Mouse (Mus musculus) forebrain, embryonic 11.5 days (tissue): ENCODE measurements around the gene Slc17a8. TPM values are rescaled to one million over a fixed set of nuclear protein-coding genes. Genes with fewer than 3 reads are reported as not detected.

Experiments used
- ATAC-seq: fragments of 200-750 bp; cut with Nextera tagmentation; replicated peaks from 2 replicates; pipeline ENCODE4 v1.8.0; 2017; ENCODE audit warnings: moderate TSS enrichment; ENCODE audit not compliant: low FRiP score
- DNase-seq: peaks from one replicate; pipeline ENCODE4 v3.0.0-alpha.2; 2017; ENCODE audit warnings: low spot score
- H3K27ac ChIP-seq: fragments of 300-500 bp; sonication (generic); 2 replicates; pipeline ENCODE4 v1.5.1; 2014; ENCODE audit warnings: low read depth, low read length
- H3K27me3 ChIP-seq: fragments of 300-500 bp; sonication (generic); 2 replicates; pipeline ENCODE4 v1.6.1; 2014; ENCODE audit warnings: mild to moderate bottlenecking, low read length, mixed read lengths; ENCODE audit not compliant: control insufficient read depth, insufficient read depth
- H3K36me3 ChIP-seq: fragments of 300-500 bp; sonication (generic); 2 replicates; pipeline ENCODE4 v1.6.1; 2014; ENCODE audit warnings: mild to moderate bottlenecking, low read length, moderate library complexity, mixed read lengths; ENCODE audit not compliant: control insufficient read depth, insufficient read depth
- H3K4me1 ChIP-seq: fragments of 300-500 bp; sonication (generic); replicated peaks from 2 replicates; pipeline ENCODE4 v1.6.1; 2014; ENCODE audit warnings: low read length, mixed read lengths; ENCODE audit not compliant: control insufficient read depth, insufficient read depth
- H3K4me2 ChIP-seq: fragments of 300-500 bp; sonication (generic); 2 replicates; pipeline ENCODE4 v1.6.1; 2014; ENCODE audit warnings: low read depth, mild to moderate bottlenecking, low read length, moderate library complexity, mixed read lengths; ENCODE audit not compliant: severe bottlenecking
- H3K4me3 ChIP-seq: fragments of 300-500 bp; sonication (generic); 2 replicates; pipeline ENCODE4 v1.5.1; 2014; ENCODE audit warnings: low read depth, low read length
- H3K9ac ChIP-seq: fragments of 300-500 bp; sonication (generic); 2 replicates; pipeline ENCODE4 v1.6.1; 2014; ENCODE audit warnings: low read length
- H3K9me3 ChIP-seq: fragments of 300-500 bp; sonication (generic); 2 replicates; pipeline ENCODE4 v1.6.1; 2016; ENCODE audit warnings: low read length, mixed read lengths; ENCODE audit not compliant: control insufficient read depth
- WGBS: fragments of 180-500 bp; shearing (Covaris S2); extraction: QIAGEN DNeasy Blood & Tissue Kit; methylation state at CpG from one replicate; pipeline ENCODE4 v1.1.7; 2014; 5-methylcytosine and 5-hydroxymethylcytosine counted together
- polyA plus RNA-seq: library from polyadenylated mRNA; unstranded; fragments of >200 nt; fragmentation: Nextera tagmentation; extraction: Ambion mirVana; gene quantifications from 2 replicates; pipeline ENCODE4 v1.2.1, GENCODE M21; 2014

Slc17a8 gene
- polyA plus RNA-seq, 1 experiment from 2014 or later: 0.28 TPM

DNA sequence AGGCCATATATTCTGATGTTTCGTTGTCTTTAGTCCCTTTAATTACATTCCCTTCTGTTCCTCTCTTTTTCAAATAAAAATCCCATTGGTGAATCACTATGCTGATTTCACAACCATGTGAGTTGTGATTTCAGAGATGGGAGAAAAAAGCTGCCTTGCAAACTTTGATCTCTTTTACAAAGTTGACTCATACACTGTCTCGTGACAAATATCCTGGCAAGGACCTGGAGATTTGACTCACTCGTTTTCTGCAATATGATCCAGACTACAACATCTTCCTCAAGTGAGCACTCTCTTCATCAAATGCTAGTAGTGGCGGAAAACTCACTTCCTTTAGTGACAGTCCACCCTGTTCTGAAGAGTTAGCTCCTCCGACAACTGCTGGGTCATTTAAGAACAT is 21.7 kb downstream of the Slc17a8 start:
- DNase-seq (no peak), ATAC-seq (no peak)
- no peak overlapping the region for H3K9ac ChIP-seq
- no peak overlapping the region for H3K27ac ChIP-seq
- H3K36me3 ChIP-seq: no peaks in the 10 kb centered on the region
- H3K27me3 ChIP-seq: no peaks in the 10 kb centered on the region
- H3K4me1 ChIP-seq: no peaks in the 10 kb centered on the region
- WGBS: 88% methylated on average over 5 of the region's 5 CpGs
- no peak overlapping the region for H3K4me2 ChIP-seq
- H3K9me3 ChIP-seq: no peaks in the 10 kb centered on the region
- no peak overlapping the region for H3K4me3 ChIP-seq

DNA sequence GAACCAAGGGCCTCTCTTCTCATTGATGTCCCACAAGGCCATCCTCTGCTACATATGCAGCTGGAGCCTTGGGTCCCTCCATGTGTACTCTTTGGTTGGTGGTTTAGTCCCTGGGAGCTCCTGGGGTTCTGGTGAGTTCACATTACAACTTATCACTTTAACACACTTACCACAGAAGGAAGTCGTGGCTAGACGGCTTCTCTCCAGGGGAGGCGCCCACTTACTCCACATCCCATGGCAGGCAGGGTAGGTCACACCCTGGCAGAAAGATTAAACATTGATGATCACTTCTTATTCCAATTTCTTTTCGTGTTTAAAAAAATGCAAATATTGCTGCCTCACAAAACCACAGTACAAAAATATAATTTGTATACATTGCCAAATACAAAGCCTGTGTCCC is 23.8 kb downstream of the Slc17a8 start:
- DNase-seq (no peak), ATAC-seq (no peak)
- Histone ChIP-seq H3K27ac (no peak overlapping the region), H3K9me3 (no peaks in the 10 kb centered on the region), H3K4me3 (no peak overlapping the region), H3K4me1 (no peaks in the 10 kb centered on the region), H3K9ac (no peak overlapping the region), H3K27me3 (no peaks in the 10 kb centered on the region), H3K4me2 (no peak overlapping the region), H3K36me3 (no peaks in the 10 kb centered on the region)
- 86% methylated on average over 4 of the region's 4 CpGs for WGBS

DNA sequence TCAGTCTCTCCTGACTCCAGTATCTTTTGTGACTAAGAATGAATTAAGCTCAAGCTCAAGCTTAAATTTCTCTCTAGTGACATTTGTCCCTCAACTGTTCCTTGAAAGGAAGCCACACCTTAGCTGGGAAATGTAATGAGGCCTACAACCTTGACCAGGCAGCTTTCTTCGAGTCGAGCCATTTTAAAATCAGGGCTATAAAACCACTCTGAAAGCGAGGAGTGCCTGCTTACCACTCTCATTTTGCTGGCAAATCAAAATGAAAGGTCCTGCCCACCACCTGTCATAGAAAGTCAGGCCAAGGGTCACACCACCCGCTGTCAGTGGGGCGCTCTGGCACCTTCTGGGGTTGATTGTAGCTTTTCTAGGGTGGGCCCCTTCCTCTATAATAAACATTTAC is 25.1 kb downstream of the Slc17a8 start:
- DNase-seq (no peak), ATAC-seq (no peak)
- Histone ChIP-seq H3K27ac (no peak overlapping the region), H3K9me3 (no peaks in the 10 kb centered on the region), H3K4me1 (no peaks in the 10 kb centered on the region), H3K36me3 (no peaks in the 10 kb centered on the region), H3K4me3 (no peak overlapping the region), H3K4me2 (no peak overlapping the region), H3K27me3 (no peaks in the 10 kb centered on the region), H3K9ac (no peak overlapping the region)
- WGBS: 84% methylated on average over 5 of the region's 5 CpGs

DNA sequence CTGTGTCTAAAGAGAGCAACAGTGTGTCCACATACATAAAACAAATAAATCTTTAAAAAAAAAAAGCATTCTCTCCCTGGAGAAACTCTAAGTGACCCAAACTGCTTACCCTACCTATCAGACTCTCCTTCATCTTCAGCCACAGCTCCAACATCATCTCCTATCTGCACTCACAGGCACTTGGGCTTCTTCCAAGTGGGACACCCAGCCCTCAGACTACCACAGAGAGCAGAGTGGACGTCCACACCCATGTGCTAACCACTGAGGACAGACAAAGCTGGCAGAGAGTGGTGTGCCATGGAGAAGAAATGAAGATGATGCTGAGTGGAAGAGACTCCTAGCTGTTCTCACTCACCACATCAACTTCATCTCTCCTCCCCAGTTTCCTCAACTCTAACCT is 25.5 kb downstream of the Slc17a8 start:
- H3K4me2 ChIP-seq: no peak overlapping the region
- ATAC-seq (no peak), DNase-seq (no peak)
- H3K4me3 ChIP-seq: no peak overlapping the region
- no peak overlapping the region for H3K27ac ChIP-seq
- no peaks in the 10 kb centered on the region for H3K4me1 ChIP-seq
- H3K27me3 ChIP-seq: no peaks in the 10 kb centered on the region
- H3K9me3 ChIP-seq: no peaks in the 10 kb centered on the region
- no peaks in the 10 kb centered on the region for H3K36me3 ChIP-seq
- H3K9ac ChIP-seq: no peak overlapping the region
- 71% methylated on average over 1 of the region's 1 CpGs for WGBS

DNA sequence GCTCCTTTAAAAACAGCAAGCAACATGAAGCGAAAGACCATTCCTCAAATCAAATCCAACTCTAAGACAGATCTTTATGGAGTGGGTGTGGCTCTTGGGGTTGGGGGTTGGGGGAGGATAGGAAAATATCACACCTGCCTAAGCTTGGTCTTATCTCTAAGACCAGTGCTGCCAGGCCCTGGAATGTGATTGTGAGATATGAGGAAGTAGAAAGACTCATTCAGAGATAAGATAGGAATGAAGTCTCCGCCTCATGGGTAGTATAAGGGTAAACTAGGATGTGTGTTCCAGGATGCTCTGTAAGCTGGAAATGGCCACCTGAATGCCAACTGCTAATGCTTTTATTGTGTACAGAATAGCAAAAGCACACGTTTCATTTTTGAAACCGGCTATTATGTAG is 26.7 kb downstream of the Slc17a8 start:
- H3K27me3 ChIP-seq: no peaks in the 10 kb centered on the region
- 89% methylated on average over 4 of the region's 4 CpGs for WGBS
- H3K4me1 ChIP-seq: no peaks in the 10 kb centered on the region
- H3K4me3 ChIP-seq: no peak overlapping the region
- DNase-seq (no peak), ATAC-seq (no peak)
- H3K9me3 ChIP-seq: no peaks in the 10 kb centered on the region
- H3K4me2 ChIP-seq: no peak overlapping the region
- H3K9ac ChIP-seq: no peak overlapping the region
- no peaks in the 10 kb centered on the region for H3K36me3 ChIP-seq
- H3K27ac ChIP-seq: no peak overlapping the region

DNA sequence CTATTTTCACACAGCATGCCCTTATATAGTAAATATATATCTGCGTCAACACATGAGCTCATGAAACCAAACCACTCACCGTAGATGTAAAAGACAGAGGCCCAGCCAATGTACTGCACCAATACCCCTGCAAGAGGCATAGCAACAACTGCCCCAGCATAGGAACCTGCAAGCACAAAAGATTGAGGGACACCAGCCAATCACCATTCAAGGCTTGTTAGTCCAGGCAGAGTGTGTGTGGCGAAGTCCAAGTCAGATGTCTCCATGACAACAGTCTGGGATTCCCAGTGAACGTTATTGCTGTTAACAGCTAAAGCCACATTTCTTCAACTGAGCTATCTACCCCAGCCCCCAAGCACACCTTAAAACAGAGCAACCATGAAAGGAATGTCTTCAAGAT is 28.3 kb downstream of the Slc17a8 start:
- Histone ChIP-seq H3K9me3 (no peaks in the 10 kb centered on the region), H3K4me2 (no peak overlapping the region), H3K9ac (no peak overlapping the region), H3K27me3 (no peaks in the 10 kb centered on the region), H3K4me3 (no peak overlapping the region), H3K4me1 (no peaks in the 10 kb centered on the region), H3K27ac (no peak overlapping the region), H3K36me3 (no peaks in the 10 kb centered on the region)
- no peak; the same call in 1 of the 2 replicates for ATAC-seq
- DNase-seq: no peak
- WGBS: 56% methylated on average over 4 of the region's 4 CpGs

DNA sequence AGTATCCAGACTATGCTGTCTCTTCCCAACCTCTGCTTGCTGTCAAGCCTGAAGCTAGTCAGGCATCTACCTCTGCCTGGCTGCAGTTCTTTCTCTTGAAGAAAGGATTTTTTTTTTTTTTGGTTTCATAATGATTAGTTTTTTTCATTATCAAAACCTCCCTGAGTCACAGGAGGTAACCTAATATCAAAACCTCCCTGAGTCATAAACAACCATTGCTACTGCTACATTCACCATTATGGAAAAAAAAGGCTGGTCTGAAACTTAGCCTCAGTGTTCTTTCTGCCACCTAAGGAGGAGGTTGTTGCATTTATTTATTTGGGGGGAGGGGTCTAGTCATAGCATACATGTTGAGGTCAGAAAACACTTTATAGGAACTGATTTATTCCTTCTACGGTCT is 31.2 kb downstream of the Slc17a8 start:
- no peak for ATAC-seq
- H3K4me1 ChIP-seq: no peaks in the 10 kb centered on the region
- no peaks in the 10 kb centered on the region for H3K27me3 ChIP-seq
- no peak overlapping the region for H3K9ac ChIP-seq
- no peaks in the 10 kb centered on the region for H3K36me3 ChIP-seq
- no peaks in the 10 kb centered on the region for H3K9me3 ChIP-seq
- H3K4me2 ChIP-seq: no peak overlapping the region
- no peak for DNase-seq
- H3K27ac ChIP-seq: no peak overlapping the region
- 97% methylated on average over 1 of the region's 1 CpGs for WGBS
- H3K4me3 ChIP-seq: no peak overlapping the region

DNA sequence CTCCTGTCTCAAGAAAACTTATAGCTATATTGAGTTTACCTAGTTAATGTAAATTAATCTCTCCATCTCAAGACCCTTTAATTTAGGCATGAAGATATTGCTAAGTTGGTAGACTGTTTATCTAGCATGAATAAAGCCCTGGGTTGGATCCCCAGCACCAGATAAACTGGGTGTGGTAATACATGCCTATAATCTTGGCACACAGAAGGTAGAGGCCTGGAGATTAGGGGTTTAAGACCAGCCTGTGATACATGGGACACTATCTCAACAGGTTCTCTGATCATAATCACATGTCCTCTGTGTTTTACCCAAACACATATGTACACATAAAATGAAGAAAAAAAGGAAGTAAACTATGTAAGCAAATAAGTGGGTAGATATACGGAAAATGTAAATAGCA is 32.3 kb downstream of the Slc17a8 start:
- ATAC-seq (no peak), DNase-seq (no peak)
- Histone ChIP-seq H3K9ac (no peak overlapping the region), H3K4me2 (no peak overlapping the region), H3K4me3 (no peak overlapping the region), H3K9me3 (no peaks in the 10 kb centered on the region), H3K27me3 (no peaks in the 10 kb centered on the region), H3K4me1 (no peaks in the 10 kb centered on the region), H3K36me3 (no peaks in the 10 kb centered on the region), H3K27ac (no peak overlapping the region)
- WGBS: 90% methylated on average over 1 of the region's 1 CpGs

DNA sequence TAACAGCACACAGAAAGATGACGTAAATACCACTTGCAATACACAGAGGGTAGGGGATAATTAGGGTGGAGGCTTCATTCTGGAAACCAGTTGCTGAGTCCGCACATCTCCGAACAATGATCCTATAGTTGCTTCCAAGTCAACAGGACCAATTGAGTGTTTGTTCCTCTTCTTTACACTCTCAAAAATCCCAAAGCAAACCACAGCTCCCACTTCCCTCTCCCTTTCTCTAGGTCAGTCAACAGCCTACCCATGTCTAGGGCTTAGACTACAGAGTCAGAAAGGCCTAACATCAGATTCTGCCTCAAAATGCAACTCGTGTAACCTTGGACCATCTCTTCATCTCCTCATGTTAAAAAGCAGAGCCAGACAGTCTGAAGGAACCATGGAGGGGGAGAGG is 36.3 kb downstream of the Slc17a8 start:
- WGBS: 93% methylated on average over 4 of the region's 4 CpGs
- H3K9ac ChIP-seq: no peak overlapping the region
- H3K27me3 ChIP-seq: no peaks in the 10 kb centered on the region
- no peak overlapping the region for H3K27ac ChIP-seq
- no peaks in the 10 kb centered on the region for H3K9me3 ChIP-seq
- DNase-seq (no peak), ATAC-seq (no peak)
- H3K4me1 ChIP-seq: no peaks in the 10 kb centered on the region
- H3K36me3 ChIP-seq: no peaks in the 10 kb centered on the region
- H3K4me3 ChIP-seq: no peak overlapping the region
- H3K4me2 ChIP-seq: no peak overlapping the region
